ENCODE assay signal across 14 mouse cellular contexts in genomic region chr7:49298431-49298839, GRCm38 (mm10).
A peak's percentile ranks its signal among the peaks of the same experiment; 100 is the strongest.
DNase-seq lines count a peak whose midpoint lies in the region; ATAC-seq and TF ChIP-seq lines count a peak whose summit lies in the region.
"Had no signal": no experiment of that assay in that cellular context is flagged by ENCODE, and none has a peak within 500 bp of the region (broad histone marks: within the 10 kb centered on the region; RNA-seq: fewer than 3 reads in every experiment).

No protein-coding gene starts in this region.

- TF ChIP-seq CTCF in hindbrain, postnatal 0 days (IDR thresholded peaks at IDR 0.05; ENCODE audit: low read depth) = no peak

- no peaks in the 10 kb centered on the region for H3K4me1 ChIP-seq in hindbrain, postnatal 0 days (ENCODE audit: insufficient read depth, low read length)
- H3K4me1 ChIP-seq in hindbrain, embryonic 16.5 days (ENCODE audit: control insufficient read depth, insufficient read depth, low read depth, low read length) = peaks cover 3% of the 10 kb centered on the region
- H3K4me1 ChIP-seq in intestine, embryonic 14.5 days (replicated peaks; ENCODE audit: control insufficient read depth, insufficient read depth, low read length) = 0 out of 2 replicates have a peak, but pooled peaks cover 7% of the 10 kb centered on the region

- no peak overlapping the region for H3K27ac ChIP-seq in hindbrain, postnatal 0 days
- no peak overlapping the region for H3K27ac ChIP-seq in hindbrain, embryonic 16.5 days (ENCODE audit: low read depth, low read length)
- 0 out of 2 replicates have a peak overlapping the region, but pooled peaks have one; percentile 30 for H3K27ac ChIP-seq in intestine, embryonic 14.5 days (ENCODE audit: low read depth)
- H3K27ac ChIP-seq: embryonic facial prominence, embryonic 13.5 days; hindbrain, embryonic 15.5 days; limb, embryonic 12.5 days had no signal

- 40% methylated on average over 4 of the region's 4 CpGs for WGBS in hindbrain, postnatal 0 days
- 31% methylated on average over 4 of the region's 4 CpGs for WGBS in hindbrain, embryonic 16.5 days
- WGBS in intestine, embryonic 14.5 days = 22% methylated on average over 4 of the region's 4 CpGs

- DNase-seq in hindbrain, postnatal 0 days (ENCODE audit: low spot score) = no peak
- no peak for DNase-seq in intestine, embryonic 14.5 days (ENCODE audit: low spot score)
- DNase-seq in kidney, postnatal 10 days = peak; percentile 37
- peak; percentile 92 for DNase-seq in lung, postnatal 36 days
- no peak for DNase-seq in cerebellum, postnatal 14 days
- DNase-seq: cerebellum, adult 8-10 months; gastrocnemius, postnatal 10 days; liver, postnatal 0 days had no signal

- H3K4me3 ChIP-seq in hindbrain, postnatal 0 days (ENCODE audit: low read length) = no peak overlapping the region
- H3K4me3 ChIP-seq in hindbrain, embryonic 16.5 days (ENCODE audit: low read length) = no peak overlapping the region
- H3K4me3 ChIP-seq in intestine, embryonic 14.5 days (ENCODE audit: low read depth, low read length) = no peak overlapping the region
- H3K4me3 ChIP-seq: embryonic facial prominence, embryonic 13.5 days; hindbrain, embryonic 15.5 days; limb, embryonic 12.5 days had no signal

- no peak overlapping the region for H3K4me2 ChIP-seq in hindbrain, postnatal 0 days (ENCODE audit: low read depth, low read length)
- no peak overlapping the region for H3K4me2 ChIP-seq in hindbrain, embryonic 16.5 days (ENCODE audit: low read length)
- no peak overlapping the region for H3K4me2 ChIP-seq in intestine, embryonic 14.5 days (ENCODE audit: low read length)
- H3K4me2 ChIP-seq: embryonic facial prominence, embryonic 13.5 days; hindbrain, embryonic 15.5 days; limb, embryonic 12.5 days had no signal

- no peak overlapping the region for H3K9ac ChIP-seq in hindbrain, postnatal 0 days (replicated peaks; ENCODE audit: low read length)
- no peak overlapping the region for H3K9ac ChIP-seq in hindbrain, embryonic 16.5 days (ENCODE audit: low read depth, low read length)
- H3K9ac ChIP-seq in intestine, embryonic 14.5 days (ENCODE audit: low read length) = no peak overlapping the region
- H3K9ac ChIP-seq: embryonic facial prominence, embryonic 13.5 days; hindbrain, embryonic 15.5 days; limb, embryonic 12.5 days; liver, postnatal 0 days had no signal

- 0 out of 2 replicates have a peak, but pooled peaks have one; percentile 2 for ATAC-seq in hindbrain, postnatal 0 days
- no peak for ATAC-seq in hindbrain, embryonic 16.5 days
- ATAC-seq in intestine, embryonic 14.5 days (replicated peaks; ENCODE audit: low FRiP score, low TSS enrichment, low read depth) = peak; percentile 63; the same call in 1 of the 2 replicates
- ATAC-seq in granulocyte monocyte progenitor cell, adult 5-6 weeks (replicated peaks; ENCODE audit: poor library complexity, severe bottlenecking) = no peak
- ATAC-seq: forebrain, embryonic 14.5 days; liver, postnatal 0 days had no signal

- H3K9me3 ChIP-seq in hindbrain, postnatal 0 days (ENCODE audit: low read length) = no peaks in the 10 kb centered on the region
- no peaks in the 10 kb centered on the region for H3K9me3 ChIP-seq in hindbrain, embryonic 16.5 days (ENCODE audit: control insufficient read depth, low read length)
- no peaks in the 10 kb centered on the region for H3K9me3 ChIP-seq in intestine, embryonic 14.5 days (ENCODE audit: control insufficient read depth, low read length)
- H3K9me3 ChIP-seq: embryonic facial prominence, embryonic 13.5 days; hindbrain, embryonic 15.5 days; limb, embryonic 12.5 days had no signal

- no peaks in the 10 kb centered on the region for H3K27me3 ChIP-seq in hindbrain, postnatal 0 days (ENCODE audit: insufficient read depth, low read length)
- H3K27me3 ChIP-seq in hindbrain, embryonic 16.5 days (replicated peaks; ENCODE audit: control insufficient read depth, insufficient read depth, low read length) = no peaks in the 10 kb centered on the region
- H3K27me3 ChIP-seq in intestine, embryonic 14.5 days (replicated peaks; ENCODE audit: control insufficient read depth, insufficient read depth, low read length) = no peaks in the 10 kb centered on the region
- H3K27me3 ChIP-seq: hindbrain, embryonic 15.5 days; limb, embryonic 12.5 days had no signal

- no peaks in the 10 kb centered on the region for H3K36me3 ChIP-seq in hindbrain, postnatal 0 days (ENCODE audit: insufficient read depth, low read length)
- no peaks in the 10 kb centered on the region for H3K36me3 ChIP-seq in hindbrain, embryonic 16.5 days (ENCODE audit: control insufficient read depth, insufficient read depth, low read length)
- no peaks in the 10 kb centered on the region for H3K36me3 ChIP-seq in intestine, embryonic 14.5 days (ENCODE audit: control insufficient read depth, insufficient read depth, low read length)
- H3K36me3 ChIP-seq: embryonic facial prominence, embryonic 13.5 days; hindbrain, embryonic 15.5 days; limb, embryonic 12.5 days had no signal

Comparison
In these comparisons a context has a peak if more than half of its experiments do, and no peak if none do; other contexts are left out.
1. ATAC-seq: peak in hindbrain, postnatal 0 days (single experiment) and intestine, embryonic 14.5 days (single experiment); none in hindbrain, embryonic 16.5 days (single experiment) and granulocyte monocyte progenitor cell, adult 5-6 weeks (single experiment).
2. DNase-seq: peak in kidney, postnatal 10 days (single experiment) and lung, postnatal 36 days (single experiment); none in hindbrain, postnatal 0 days (single experiment), intestine, embryonic 14.5 days (single experiment) and cerebellum, postnatal 14 days (0 of 2).